Mouse (Mus musculus): Measurements from ENCODE around the gene Gnas. TPM values are rescaled to one million over a fixed set of nuclear protein-coding genes. Genes with fewer than 3 reads are reported as not detected.
"Not testable (repeated sequence)": the region's sequence is repeated elsewhere in the genome, so short reads cannot be mapped to it uniquely, and the experiment has no call there.

Gnas gene
- total RNA-seq, 2 experiments from 2014 or later: 1,728 to 1,971 TPM

GRCm38 (mm10) chr2:174346612-174346998, 62.5 kb downstream of the Gnas start, which contains the start of gene Gm20721:
TSS of gene Gm20721 (minus strand) at chr2:174346712.
- DNase-seq (ENCODE audit: extremely low spot score in 1 of 2, low spot score in 1 of 2): no peak

GRCm38 (mm10) chr2:174346999-174347668, 63.0 kb downstream of the Gnas start:
- not testable (repeated sequence) for DNase-seq (ENCODE audit: extremely low spot score in 1 of 2, low spot score in 1 of 2)

- no peak for DNase-seq (ENCODE audit: extremely low spot score in 1 of 2, low spot score in 1 of 2)
These were observed 74.4 kb downstream of the Gnas start for GRCm38 (mm10) chr2:174358516-174358915.

- DNase-seq (ENCODE audit: extremely low spot score in 1 of 2, low spot score in 1 of 2): no peak
These were observed 75.5 kb downstream of the Gnas start for GRCm38 (mm10) chr2:174359656-174360055.

- DNase-seq (ENCODE audit: extremely low spot score in 1 of 2, low spot score in 1 of 2): no peak
These were observed 82.5 kb downstream of the Gnas start for GRCm38 (mm10) chr2:174366571-174366970.

GRCm38 (mm10) chr2:174381021-174381420, 96.9 kb downstream of the Gnas start:
- DNase-seq (ENCODE audit: extremely low spot score in 1 of 2, low spot score in 1 of 2): no peak

GRCm38 (mm10) chr2:174391936-174392335, 107.8 kb downstream of the Gnas start:
- DNase-seq (ENCODE audit: extremely low spot score in 1 of 2, low spot score in 1 of 2): no peak

- DNase-seq (ENCODE audit: extremely low spot score in 1 of 2, low spot score in 1 of 2): no peak
These were observed 108.4 kb downstream of the Gnas start for GRCm38 (mm10) chr2:174392554-174392953.

GRCm38 (mm10) chr2:174393383-174393782, 109.3 kb downstream of the Gnas start:
- no peak for DNase-seq (ENCODE audit: extremely low spot score in 1 of 2, low spot score in 1 of 2)

Small RNAs within 50 kb of the gene (microRNA-seq; reads per million reads assigned to microRNA genes)
- gene Gm27591 (0 reads per million in 2 experiments), gene Mir296 (1,170 to 1,343 reads per million in 2 experiments), gene Mir298 (3,504 to 13,425 reads per million in 2 experiments)

Other genes with a start within 250 kb of the Gnas start
- 10 to 100 TPM; 54.0 to 62.2 TPM for gene Stx16, start 208.0 kb upstream of the Gnas start, total RNA-seq (2021)
- 10 to 100 TPM; 12.2 to 12.8 TPM for gene Npepl1, start 174.0 kb upstream of the Gnas start, total RNA-seq (2021)
- gene Gm20721, start 62.4 kb downstream of the Gnas start, total RNA-seq (2021): 1 to 10 TPM; 2.0 to 2.6 TPM
- gene Nelfcd, start 131.5 kb downstream of the Gnas start, total RNA-seq (2021): 10 to 100 TPM; 49.0 to 49.6 TPM
- gene Ctsz, start 154.7 kb downstream of the Gnas start, total RNA-seq (2021): 10 to 100 TPM; 29.4 to 31.0 TPM
- gene Tubb1, start 166.4 kb downstream of the Gnas start, total RNA-seq (2021): not detected
- 100 to 1,000 TPM; 285 to 333 TPM for gene Atp5e, start 179.8 kb downstream of the Gnas start, total RNA-seq (2021)
- gene Prelid3b, start 188.8 kb downstream of the Gnas start, total RNA-seq (2021): 10 to 100 TPM; 36.5 to 42.5 TPM